Mouse (Mus musculus): ENCODE results near the gene Zgrf1.

DNA sequence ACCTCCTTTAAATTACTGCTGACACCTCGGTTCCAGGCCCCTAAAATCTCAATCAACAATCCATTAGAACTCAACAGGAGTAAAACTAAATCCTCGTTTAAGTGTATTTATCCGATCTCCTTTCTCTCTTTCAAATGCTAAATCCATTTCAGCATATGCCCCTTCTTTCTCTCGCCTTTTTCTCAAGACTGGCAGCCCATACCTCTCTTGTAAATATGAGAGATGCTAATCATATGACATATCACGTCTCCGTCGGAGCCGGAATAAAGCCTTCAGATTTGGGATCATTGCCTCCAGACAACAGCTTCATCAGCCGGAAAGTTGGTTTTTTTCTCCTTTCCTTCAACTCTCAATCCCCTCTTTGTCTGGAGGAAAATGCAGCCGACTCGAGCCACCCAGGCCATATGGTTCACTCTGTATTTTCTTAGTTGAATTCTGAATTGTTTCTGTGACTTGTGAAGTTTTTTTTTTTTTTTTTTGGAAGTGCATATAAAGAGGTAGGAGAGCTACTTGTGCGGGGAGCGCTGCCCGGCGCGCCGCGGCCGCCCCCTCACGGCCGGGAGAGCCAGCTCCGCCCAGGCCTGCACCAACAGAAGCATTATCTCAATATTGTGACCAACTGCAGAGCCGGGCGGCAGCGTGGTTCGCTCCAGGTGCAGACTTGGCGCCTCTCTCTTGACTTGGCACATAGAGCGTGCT lies 72.6 kb downstream of the Zgrf1 start:
- no peak for TF ChIP-seq POLR2A (IDR thresholded peaks at IDR 0.05; ENCODE audit: low read depth, low read length)
- TF ChIP-seq CTCF (IDR thresholded peaks at IDR 0.05; ENCODE audit: borderline replicate concordance, insufficient read depth, low read length) = no peak

Measured in embryonic fibroblast, embryonic 13.5 days (primary cell).